Mouse (Mus musculus): ENCODE measurements at regions not wholly inside any gene's neighbourhood (a gene's known extent, or its start where the extent isn't known, plus 50 kb on each side); places are given as distances from the start of the nearest gene placed in this dataset.

GRCm38 (mm10) chr4:61898184-61898583 lies 63.2 kb upstream of the Mup5 start:
- no peak for TF ChIP-seq CTCF (IDR thresholded peaks at IDR 0.05)
- TF ChIP-seq EP300 (IDR thresholded peaks at IDR 0.05): no peak
